Mouse (Mus musculus): ENCODE measurements at regions not wholly inside any gene's neighbourhood (a gene's known extent, or its start where the extent isn't known, plus 50 kb on each side); places are given as distances from the start of the nearest gene placed in this dataset.

DNA sequence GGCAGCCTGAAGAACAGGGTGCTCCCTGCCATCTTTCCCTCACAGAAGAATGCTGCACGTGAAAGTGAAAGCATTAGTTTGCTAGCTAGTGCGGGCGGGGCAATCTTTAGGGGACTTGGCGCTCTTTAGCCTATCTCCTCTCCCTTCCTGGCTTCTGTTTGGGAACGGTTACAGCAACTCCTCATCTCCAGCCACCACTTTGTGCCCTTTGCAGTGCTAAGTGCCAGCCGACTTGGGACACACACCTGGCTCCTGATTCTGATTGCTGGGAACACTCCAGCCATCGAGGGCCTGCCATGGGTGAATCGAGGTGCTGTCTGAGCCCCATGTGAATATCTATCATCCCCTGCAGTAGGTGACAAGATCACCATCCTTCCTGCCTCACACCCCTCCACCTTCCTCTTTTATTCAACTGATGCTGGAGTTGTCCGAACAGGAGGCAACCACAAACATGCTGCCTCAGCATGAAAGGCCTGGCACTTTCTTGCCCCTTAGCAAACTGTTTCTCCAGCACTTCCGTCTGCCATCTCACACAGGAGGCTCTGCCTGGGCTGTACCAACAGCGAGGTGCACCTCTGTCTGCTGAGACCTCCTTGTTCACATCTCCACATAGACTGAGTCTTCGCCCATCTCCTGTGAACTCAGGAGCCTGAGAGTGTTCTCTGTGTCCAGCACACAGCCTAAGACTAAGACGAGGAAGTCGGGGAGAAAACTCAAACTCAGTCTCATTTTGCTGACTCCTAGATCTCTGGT is 66.2 kb upstream of the Glrp1 start:
- DNase-seq = peak; percentile 36

DNA sequence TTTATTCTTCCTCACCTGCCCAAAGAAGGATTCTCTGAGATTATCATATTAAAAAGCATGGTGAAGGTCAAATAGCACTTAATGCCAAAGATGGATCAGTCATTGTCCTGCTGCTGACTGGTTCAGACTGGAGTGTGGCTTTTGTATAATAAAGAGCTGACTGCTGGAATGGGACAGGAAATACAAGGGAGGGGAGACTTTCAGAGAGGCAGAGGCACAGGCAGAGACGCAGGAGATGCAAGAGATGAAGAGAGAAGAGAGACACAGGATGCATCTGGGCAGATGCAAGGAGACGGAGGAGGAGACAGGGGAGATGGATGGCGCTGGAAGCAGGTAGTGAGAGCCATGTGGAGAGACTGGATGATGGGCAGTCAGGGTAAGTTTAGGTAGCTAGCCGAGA is 65.4 kb upstream of the Glrp1 start:
- DNase-seq = no peak

DNA sequence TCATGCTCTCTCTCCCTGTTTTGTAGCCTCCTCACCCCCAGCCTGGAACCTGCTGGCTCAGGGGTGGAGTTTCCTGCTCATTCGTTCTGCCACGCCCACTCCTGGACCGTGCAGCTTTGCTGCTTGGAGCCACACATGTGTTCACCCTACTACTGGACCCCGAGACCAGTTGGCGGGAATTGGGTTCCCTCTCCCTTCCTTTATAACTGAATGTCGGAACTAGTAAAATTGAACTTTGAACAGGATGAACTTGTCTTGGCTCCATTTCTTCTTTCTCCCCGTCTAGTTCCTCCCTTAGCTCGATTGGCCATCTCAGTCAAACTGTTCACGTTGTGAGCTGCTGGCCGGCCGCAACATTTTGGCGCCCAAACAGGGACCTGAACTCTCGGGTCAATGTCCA is 62.3 kb upstream of the Glrp1 start:
- DNase-seq = no peak

DNA sequence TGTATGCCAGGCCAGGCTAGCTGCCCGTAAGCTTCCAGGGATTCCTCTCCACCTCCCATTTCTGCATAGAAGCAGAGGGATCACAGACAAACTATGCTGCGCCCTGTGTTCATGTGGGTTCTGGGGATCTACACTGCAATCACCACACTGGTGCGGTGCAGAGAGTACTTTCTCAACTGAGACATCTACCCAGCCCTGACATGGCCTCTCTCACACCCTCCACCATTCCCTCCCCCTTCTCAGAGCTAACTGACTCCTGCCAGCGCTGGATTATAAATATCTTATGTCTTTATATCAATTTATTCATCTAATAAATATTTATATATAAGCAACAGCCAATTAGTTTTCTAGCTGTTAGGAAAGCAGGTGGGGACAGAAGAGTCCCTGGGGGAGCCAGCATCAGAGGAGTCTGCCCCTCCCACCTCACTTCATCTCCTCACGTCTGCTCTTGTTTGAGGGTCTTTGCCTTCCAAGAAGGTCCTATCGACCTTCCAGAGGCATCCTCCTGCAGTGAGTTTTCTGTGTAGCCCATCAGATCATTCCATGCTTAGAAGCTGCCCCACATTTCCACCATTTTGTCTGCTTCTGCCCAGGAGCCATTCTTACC is 58.7 kb upstream of the Glrp1 start:
- no peak for DNase-seq

DNA sequence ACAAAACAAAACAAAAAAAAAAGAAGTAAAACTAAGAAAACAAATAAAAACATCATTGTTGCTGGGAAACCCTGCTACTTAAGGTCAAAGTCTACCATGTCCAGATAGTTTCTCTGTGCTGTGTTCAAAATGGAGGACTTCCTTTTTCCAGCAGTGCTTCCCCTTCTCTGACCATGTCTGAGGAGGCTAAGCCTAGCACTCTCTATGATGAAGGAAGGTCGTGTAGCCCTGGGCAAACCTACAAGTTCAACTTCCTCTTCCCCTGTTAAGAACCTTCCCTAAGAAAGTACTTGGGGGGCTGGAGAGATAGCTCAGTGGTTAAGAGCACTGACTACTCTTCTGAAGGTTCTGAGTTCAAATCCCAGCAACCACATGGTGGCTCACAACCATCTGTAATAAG is 57.3 kb upstream of the Glrp1 start:
- DNase-seq = no peak

DNA sequence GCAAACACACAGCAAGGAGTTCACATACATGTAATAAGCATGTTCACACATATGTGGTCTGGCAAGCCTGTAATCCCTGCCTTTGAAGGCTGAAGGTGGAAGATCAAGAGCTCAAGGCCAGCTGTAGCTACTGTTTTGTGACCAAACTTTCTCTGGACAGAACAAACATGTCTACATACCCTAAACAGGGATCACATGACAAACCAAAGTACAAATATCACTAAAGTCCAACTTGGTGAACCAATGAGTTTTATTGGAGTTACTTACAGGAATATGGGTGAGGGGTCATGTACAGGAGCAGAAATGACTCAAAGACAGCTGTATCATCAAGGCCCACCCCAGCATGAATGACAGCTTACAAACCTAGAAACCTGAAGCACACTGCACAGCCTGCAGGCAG is 56.6 kb upstream of the Glrp1 start:
- no peak for DNase-seq

DNA sequence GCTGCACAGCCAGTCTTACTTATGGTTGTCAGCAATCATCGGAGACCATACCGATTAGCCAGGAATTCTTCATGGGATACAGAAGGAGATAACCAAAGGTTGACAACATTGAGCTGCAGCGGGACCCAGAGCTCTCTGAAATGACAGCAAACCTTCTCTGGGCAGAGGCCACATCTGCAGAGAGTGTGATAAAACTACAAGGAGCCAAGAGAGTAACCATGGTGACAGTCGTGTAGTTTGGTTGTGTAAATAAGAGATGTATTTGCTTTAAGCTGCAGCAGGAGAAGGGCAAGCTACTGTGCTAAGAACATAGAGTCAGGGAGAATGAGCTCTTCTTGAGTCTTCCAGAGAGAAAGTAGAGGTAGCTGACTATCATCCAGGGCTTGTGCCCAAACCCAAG is 55.0 kb upstream of the Glrp1 start:
- DNase-seq = no peak

DNA sequence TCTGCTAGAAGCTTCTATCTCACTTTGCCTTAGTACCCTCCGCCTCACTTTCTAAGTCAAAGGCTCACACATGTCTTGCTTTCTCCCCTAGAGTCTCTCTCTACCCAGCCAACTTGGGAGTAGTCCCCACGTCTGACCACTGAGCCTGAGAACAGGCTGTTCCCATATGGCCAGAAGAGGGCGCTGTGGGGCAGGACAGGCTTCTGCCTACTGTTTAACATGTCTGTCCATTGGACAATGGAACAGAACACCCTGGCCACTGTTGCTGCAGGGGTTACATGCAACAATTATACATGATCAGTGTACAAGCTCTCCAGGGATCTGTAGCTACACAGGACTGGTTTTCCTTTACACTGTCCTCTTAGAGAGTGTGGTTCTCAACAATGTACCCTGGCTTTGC is 52.5 kb upstream of the Glrp1 start:
- DNase-seq = peak; percentile 85

DNA sequence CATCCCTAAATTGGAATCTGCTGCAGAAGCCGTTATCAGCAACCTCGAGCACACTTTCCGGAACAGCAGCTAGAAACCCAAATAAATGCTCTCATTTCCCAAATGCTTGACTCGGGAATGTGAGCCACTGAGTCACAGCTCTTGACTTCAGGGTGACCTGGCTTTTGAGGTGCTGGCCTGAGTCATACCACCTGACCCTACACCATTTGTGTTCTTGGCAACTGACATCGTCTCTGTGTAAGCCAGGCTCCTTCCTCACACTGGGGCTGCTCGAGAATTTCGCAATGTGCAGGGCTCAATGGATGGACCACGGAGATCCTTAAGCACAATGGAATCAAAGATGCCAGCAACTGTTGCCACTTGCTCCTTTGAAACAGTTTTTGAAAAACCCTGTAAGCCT is 50.9 kb upstream of the Glrp1 start:
- peak; percentile 31 for DNase-seq
